Mouse (Mus musculus) lung, postnatal 4 days (tissue): ENCODE measurements around the gene Hes2.

ENCODE experiments used
- DNase-seq, 2 experiments: peaks; one replicate each; pipeline ENCODE4 v3.0.0; 2021

Gene Hes2

DNA sequence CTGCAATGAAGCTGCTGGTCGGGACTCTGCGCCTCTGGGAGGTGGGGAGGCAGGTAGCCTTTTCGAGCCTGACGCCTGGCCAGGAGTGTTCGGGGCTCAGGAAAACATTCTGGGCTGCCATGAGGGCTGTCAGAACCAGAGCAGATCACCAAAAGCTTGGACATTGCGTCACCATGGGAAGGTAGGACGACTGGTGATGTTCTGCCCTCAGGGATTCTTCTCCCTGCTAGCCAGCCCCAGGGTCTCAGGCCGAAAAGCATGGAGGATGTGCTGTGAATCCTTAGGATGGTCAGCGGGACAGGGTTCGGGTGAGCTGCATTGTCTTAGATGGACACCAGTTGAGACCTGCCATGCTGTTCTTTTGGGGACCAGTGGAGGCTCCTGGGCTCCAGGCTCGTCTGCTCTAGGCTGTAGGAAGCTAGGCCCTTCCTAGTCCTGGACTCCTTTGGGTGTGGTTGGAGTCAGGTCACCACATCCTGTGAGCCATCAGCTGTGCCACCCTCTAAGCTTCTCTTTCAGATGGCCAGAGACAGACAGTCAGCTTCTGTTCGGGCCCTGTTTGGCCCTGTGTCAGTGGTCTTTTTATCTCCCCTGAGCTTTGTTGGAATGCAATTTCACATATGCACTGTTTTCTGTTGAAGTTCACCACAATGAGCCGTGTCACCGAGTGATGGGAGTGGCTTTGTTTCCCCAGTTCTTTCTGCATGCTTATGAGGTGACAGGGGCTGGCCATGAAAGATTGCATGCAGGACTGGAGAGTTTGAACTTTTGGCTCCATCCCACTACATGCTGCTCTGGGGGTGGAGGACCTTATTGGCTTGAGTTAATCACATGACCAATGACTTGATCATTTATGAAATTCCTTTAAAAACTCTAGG is 27.8 kb downstream of the Hes2 start:
- no peak for DNase-seq

DNA sequence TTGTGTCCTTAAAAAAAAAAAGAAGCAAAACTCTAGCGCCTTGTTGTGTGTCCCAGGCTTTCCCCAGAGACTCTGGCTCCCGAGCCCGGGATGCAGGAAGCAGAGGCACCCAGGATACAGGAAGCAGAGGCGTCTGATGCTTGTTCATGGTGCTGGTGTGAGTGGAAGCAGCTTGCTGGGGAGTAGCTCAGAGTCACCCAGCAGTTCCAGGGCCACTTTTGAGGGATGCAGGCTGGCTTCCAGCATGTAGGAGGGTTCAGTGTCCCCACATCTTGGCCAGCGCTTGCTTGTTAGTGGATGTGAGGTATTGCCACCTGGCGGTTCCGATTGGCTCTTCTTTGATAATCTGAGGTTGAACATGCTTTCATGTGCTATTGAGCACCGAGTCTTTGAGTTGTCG is 28.5 kb downstream of the Hes2 start:
- DNase-seq, result peak in 1 of 2 experiments; percentile 61

GRCm38 (mm10) chr4:152188651-152189050 is 30.0 kb downstream of the Hes2 start:
- no peak for DNase-seq

DNA sequence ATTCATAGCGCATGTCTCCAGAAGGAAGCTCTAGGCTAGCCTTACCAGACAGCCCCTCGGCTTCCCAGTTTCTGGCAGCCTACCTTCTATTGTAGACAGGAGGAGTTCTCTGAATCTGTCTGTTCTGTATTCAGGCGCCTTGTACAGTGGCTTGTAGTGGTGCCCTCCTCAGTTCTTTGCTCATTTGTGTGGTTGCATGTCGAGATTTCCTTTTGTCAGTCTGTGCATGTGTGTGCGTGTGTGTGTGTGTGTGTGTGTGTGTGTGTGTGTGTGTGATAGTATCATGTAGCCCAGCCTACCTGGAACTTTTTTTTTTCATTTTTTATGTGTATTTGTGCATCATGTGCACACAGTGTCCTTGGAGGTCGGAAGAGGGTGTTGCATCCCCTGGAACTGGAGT is 30.4 kb downstream of the Hes2 start:
- DNase-seq, result no peak

DNA sequence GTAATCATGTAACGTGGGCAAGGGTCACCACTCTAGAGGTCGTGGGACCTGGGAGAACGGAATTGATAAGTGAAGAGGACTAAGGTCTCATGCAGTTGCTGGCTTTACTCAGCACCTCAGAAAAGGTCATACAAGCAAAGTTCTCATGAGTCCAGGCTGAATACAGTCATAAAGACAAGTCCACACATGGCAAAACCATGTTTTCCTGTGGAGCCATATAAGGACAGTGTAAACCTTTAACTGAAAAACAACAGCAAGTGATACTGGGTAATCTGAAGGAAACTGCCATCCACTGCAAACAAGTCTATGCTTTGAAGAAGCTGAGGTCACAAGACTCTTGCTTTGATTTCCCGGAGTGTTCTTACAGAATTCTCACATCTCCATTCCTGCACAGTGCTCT is 31.0 kb downstream of the Hes2 start:
- no peak for DNase-seq

GRCm38 (mm10) chr4:152190096-152190653 is 31.5 kb downstream of the Hes2 start:
- no peak for DNase-seq

DNA sequence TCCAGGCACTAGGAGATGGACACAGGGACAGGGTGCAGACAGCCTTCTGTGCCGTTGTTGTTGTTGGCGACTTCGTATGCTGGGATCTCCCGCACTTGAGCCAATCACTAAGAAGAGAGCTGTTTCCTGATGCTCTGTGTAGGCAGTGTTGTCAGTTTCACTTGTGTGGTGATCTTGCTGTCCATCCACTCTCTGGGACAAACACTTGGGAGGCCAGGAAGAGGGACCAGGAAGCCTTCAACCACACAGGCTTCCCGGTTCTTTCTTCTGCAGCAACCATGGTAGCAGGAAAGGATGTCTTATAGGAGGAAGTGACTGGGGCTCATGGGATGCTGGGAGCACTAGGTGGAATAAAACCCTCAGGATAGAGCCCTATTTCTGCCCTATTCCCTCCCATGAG is 32.0 kb downstream of the Hes2 start:
- DNase-seq, result no peak

DNA sequence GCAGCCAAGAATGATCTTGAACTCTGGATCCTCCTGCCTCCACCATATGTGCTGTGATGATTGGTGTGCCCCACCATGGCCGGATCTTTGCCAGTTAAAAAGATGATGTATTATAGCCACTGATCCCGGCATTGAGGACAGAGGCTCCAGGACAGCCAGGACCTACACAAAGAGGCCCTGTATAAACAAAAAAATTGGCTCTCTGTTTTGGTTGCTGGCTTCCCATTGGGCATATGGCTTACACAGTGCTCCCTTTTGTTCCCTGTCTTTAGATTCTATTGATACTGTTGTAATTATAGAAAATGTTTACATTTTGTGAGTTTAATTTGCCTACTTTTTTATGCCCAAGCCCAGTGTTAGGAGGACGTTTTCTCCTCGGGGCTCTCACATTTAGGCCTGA is 33.9 kb downstream of the Hes2 start:
- DNase-seq, result no peak

DNA sequence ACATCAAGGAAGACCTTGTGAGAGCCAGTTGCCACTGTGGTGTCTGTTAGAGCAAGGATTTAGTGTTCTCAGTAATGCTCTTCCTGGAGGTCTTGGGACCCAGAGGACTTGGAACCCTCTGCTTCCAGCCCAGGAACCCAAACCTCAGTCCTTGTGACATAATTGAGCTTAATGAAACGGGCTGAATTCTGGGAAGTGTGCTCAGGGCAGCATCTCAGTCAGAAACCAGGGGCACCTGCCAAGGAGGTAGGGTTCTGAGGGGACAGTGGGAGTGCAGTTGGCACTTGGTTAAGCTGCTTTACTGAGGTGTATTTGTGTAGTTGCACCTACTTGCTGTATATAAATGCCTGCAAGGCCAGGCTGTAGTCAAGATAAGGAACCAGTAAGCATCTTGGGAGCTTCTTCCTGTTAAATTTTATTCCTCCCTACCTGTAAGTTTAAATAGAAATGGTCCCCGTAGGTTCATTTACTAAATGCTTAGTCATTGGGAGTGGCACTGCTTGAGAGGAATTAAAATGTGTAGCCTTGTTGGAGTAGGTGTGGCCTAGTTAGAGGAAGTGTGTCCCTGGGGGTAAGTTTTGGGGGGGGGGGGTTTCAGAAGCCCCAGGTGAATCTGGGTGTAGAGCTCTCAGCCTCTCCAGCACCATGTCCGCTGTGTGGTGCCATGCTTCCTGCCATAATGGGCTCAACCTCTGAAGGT is 36.0 kb downstream of the Hes2 start:
- no peak for DNase-seq

DNA sequence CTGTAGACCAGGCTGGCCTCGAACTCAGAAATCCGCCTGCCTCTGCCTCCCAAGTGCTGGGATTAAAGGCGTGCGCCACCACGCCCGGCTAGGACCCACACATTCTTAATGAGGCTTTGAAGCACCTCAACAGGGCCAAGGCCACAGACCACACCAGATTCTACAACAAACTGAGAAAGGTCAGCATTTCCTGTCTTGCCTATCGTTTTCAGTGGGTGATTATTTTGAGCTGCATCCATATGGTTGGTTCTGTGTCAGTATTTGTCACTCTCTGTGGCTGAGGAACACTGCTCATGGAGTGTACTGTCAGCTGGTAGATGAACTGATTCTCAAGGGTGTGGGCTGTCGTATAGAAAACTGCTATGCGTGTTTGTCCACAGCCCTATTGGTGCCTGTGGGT is 37.6 kb downstream of the Hes2 start:
- no peak for DNase-seq

- no peak for DNase-seq
These were observed 38.9 kb downstream of the Hes2 start for GRCm38 (mm10) chr4:152197545-152197944.

- no peak for DNase-seq
These were observed 41.0 kb downstream of the Hes2 start for GRCm38 (mm10) chr4:152199617-152200016.

DNA sequence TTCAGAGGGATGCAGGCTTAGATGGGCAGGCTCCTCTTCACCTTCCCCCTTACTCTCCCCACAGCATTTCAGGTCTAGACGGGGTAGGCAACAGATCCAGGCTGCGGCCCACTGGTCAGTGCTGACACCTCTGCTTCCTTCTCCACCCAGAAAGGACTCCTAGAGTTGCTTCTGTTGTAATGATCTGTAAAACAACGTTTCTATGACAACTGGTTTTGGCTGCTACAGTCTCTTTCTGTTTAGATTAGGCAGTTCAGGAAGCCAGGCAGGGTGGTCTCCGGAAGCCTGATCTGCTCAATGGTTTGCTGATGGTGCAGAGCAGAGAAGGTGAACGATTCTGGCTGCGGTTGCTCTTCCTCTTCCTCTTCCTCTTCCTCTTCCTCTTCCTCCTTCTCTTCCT is 42.8 kb downstream of the Hes2 start:
- peak in 1 of 2 experiments; percentile 62 for DNase-seq

DNA sequence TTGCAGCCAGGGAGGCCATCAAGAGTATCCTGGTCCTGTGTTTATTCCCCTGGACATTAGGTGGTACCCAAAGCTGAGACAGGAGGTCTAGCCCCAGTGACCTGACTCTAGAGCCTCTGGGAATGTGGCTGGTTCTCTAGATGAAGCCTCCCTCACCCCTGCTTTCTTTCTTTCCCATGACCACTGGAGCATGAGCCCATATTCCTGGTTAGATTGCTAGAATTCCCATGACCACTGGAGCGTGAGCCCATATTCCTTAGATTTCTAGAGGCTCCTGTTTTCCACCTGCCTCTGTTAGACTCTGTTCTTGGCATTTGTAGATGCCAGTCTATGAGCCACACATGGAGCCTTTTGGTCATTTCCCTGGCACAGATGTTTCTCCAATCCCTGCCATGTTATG is 43.8 kb downstream of the Hes2 start:
- no peak for DNase-seq

DNA sequence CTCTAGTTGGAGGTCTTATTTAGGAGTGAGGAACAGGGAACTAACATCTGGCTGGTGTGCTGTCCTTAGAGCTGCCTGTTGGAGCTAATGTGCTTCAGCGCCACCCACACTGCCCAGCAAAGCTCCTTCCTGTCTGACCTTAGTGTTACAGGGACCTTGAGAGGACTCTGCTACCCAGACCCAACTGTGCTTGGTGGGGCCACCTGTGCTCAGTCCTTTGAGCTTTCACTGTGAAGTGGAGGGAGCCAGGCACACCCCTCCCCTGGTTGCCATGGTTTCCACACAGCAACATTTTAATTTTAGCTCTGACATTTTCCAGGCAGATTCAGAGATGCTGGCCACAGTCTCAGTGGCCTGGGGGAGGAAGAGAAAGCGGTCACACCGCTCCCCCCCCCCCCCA is 44.2 kb downstream of the Hes2 start:
- DNase-seq, result no peak

DNA sequence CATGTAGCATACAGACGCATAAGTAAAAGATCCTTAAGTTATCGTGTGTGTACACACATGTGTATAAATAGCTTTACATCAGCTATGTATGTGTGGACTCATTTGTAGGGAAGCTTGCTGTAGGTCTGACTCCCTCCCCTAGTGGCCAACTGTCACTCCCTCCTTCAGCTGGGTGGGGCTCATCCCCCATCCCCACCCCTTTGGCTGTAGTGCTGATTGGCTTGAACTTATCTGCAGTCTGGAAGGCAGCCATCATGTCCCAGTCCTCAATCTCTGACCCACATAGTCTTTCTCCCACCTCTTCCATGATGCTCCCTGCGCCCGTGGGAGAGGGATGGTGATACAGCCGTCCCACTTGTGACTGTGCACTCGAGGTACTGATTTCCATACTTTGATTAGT is 46.0 kb downstream of the Hes2 start:
- no peak for DNase-seq

- no peak for DNase-seq
These were observed 47.5 kb downstream of the Hes2 start for GRCm38 (mm10) chr4:152206199-152206598.

- DNase-seq, result peak; percentile 44 to 73
These were observed 51.0 kb downstream of the Hes2 start for GRCm38 (mm10) chr4:152209623-152210022.
